Mouse (Mus musculus) kidney, postnatal 4 days (tissue): ENCODE measurements around the gene Frmd4a.

Experiments
- DNase-seq, 2 experiments: peaks; one replicate each; pipeline ENCODE4 v3.0.0; 2021; ENCODE audit warnings: mixed read lengths in 2 of 2

Frmd4a gene

GRCm38 (mm10) chr2:4630197-4630835, 612.8 kb downstream of the Frmd4a start:
- DNase-seq, result no peak

DNA sequence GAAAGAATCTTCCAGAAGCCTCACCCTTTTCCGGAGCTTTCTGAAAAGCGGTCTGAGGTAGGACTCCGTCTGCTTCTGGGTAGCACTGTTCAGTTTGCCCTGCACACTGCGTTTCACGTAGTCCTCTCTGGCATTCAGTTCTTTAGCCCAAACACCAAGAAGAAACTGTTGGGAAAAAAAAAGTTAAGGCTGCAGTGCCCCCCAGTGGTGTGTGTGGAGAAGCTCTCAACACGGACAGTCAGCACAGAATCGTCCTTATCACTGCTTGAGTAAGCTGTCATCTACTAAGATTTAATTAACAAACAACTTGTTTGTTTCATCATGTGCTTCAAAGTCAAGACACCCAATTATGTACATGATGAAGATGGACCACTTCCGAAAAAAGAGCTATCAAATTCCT, 618.3 kb downstream of the Frmd4a start:
- peak; percentile 12 to 15 for DNase-seq

DNA sequence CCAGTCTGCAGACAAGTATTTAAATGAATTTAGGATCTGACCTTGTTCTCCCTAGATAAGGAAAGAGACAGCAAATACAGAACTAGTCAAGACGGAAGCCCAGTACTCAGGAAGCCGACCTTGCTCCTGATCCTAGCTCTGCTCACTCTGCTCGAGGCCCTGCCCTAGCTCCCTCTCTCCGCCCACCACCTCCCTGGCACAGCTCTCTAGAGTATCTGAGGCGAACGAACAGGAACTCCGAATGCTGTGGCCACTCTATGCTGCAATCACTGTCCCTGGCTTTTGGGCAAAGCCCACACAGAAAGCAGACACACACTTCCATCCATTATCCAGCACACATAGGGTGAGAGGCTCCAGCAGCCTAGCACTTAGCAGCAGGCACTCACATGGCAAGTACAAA, 619.1 kb downstream of the Frmd4a start:
- no peak for DNase-seq

DNA sequence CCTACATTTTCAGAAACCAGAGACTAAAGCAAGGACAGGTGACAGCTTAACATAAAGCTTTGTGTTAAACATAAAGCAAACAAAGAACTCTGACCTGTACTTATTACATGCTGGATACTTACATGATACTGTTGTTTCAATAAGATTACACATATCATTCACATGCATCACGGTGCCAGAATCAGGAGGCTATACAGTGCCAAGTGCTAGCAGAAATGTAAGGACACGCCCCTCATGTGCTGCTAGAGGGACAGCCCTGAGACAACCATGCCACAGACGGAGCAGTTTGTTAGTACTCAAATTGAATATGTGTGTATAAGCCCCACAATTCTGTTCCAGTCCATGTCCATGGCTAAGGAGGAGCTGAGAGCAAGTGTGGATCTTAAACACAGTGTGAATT, 620.7 kb downstream of the Frmd4a start:
- DNase-seq, result no peak

DNA sequence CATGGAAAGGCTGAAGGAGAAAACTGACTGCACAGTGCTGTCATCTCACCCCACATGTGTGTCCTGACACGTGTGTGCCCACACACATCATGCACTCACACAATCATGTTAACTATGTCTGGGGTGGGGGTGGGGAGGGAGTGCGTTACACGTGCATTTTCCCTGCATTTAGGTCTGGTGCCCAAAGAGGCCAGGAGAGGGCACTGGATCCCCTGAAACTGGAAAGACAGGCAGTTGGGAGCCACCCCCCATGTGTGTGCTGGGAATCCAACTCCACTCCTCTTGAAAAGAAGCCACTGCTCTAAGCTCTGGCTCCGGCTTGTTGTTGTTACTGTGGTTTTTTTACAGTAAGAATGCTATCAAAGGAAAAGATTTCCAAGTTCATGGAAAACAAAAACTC, 627.5 kb downstream of the Frmd4a start:
- no peak for DNase-seq

DNA sequence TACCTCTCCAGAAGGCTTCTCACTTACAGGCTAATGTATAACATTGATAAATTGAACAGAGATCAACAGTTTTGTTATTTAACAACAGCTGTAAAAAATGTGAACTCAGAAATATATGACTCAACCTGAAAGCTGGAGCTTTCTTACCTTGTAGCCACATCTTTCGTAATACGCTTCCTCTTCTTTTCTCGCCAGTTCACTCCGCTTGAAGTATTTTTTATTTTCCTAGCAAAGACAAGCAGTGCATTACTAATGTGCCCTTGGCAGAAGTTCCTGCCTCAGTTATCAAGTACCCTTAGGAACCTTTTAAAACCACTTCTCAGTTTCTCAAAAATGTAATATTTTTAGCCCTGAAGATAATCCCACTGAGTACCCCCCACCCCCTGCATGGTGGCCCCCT, 630.6 kb downstream of the Frmd4a start:
- DNase-seq, result no peak

DNA sequence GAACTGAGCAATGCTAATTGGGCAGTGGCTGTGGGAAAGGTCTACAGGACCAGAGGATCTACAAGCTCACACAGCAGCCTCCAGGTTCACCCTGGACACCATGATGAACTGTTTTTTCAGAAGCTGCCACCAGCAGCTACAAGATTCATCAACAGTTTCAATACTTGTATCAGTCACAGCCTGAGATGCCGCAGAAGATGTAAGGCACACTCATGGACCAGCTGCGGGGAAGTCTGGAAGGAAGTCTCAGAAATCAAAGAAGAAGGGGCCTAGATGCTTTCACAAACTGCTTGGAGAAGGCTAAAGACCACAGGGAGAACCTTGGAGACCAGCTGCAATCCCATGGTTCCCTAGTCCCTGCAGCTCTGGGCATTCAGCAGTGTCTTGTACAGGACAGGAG, 632.1 kb downstream of the Frmd4a start:
- DNase-seq, result no peak

- peak; percentile 91 to 92 for DNase-seq
Observed at GRCm38 (mm10) chr2:4651500-4652285, 634.2 kb downstream of the Frmd4a start, which contains the start of gene Prpf18. Gene Prpf18 (minus strand): TSS chr2:4652113.

DNA sequence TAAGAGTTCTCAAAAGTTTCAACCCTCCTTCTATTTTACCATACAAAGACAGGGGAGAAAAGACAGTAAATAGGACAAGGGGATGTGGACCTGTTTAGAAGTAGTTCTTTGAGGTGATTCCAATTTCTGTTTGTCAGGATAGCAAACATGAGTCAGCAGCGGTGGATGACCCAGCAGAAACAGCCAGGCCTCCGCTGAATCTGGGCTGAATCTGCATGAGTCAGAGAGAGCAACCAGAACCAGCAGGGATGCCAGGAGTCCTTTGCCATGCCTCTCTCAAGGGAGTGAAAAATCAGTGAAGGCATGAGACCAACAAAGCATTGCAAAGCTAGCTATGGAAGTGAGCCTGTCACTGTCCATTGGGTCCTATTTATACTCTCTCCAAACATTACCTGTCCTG, 643.2 kb downstream of the Frmd4a start:
- no peak for DNase-seq
